ENCODE assay signal across 16 mouse cellular contexts in the genomic region with DNA sequence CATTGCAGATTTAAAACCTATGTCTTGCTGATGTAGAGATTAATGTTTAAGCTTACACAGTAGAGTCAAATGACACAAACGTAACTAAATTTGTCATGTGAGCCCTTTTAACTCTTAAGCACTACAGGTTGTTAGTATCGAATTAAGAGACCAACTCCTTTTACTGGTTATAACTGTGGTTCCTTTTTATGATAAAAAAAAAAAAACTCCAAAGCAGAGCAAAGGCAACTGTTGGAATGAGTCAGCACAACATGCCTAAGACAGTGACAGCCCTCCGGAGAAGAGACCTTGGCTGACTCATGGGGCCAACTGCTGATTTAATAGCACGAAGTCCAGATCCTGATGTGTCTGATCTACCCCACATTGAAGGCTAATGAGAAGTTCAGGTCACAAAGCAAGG.
DNase-seq lines count a peak whose midpoint lies in the region; ATAC-seq and TF ChIP-seq lines count a peak whose summit lies in the region.
"Had no signal": no experiment of that assay in that cellular context is flagged by ENCODE, and none has a peak within 500 bp of the region (broad histone marks: within the 10 kb centered on the region; RNA-seq: fewer than 3 reads in every experiment).

No protein-coding gene starts in this region.

- no peaks in the 10 kb centered on the region for H3K36me3 ChIP-seq in liver, embryonic 11.5 days (ENCODE audit: control insufficient read depth, insufficient read depth, low read length)
- no peaks in the 10 kb centered on the region for H3K36me3 ChIP-seq in stomach, postnatal 0 days (ENCODE audit: control insufficient read depth, insufficient read depth, low read length)
- no peaks in the 10 kb centered on the region for H3K36me3 ChIP-seq in forebrain, embryonic 16.5 days (ENCODE audit: control insufficient read depth, insufficient read depth)

- H3K9ac ChIP-seq in liver, embryonic 11.5 days (ENCODE audit: low read depth, low read length) = no peak overlapping the region
- H3K9ac ChIP-seq in stomach, postnatal 0 days (ENCODE audit: low read length) = no peak overlapping the region
- H3K9ac ChIP-seq in forebrain, embryonic 16.5 days (replicated peaks; ENCODE audit: low read depth, low read length) = no peak overlapping the region
- H3K9ac ChIP-seq: midbrain, embryonic 12.5 days; neural tube, embryonic 12.5 days had no signal

- no peaks in the 10 kb centered on the region for H3K9me3 ChIP-seq in liver, embryonic 11.5 days (ENCODE audit: control insufficient read depth, low read length)
- no peaks in the 10 kb centered on the region for H3K9me3 ChIP-seq in stomach, postnatal 0 days (ENCODE audit: control insufficient read depth, low read length)
- H3K9me3 ChIP-seq in forebrain, embryonic 16.5 days (ENCODE audit: control insufficient read depth, low read length) = no peaks in the 10 kb centered on the region
- H3K9me3 ChIP-seq: midbrain, embryonic 12.5 days; neural tube, embryonic 12.5 days had no signal

- no peak overlapping the region for H3K4me2 ChIP-seq in liver, embryonic 11.5 days
- H3K4me2 ChIP-seq in stomach, postnatal 0 days (replicated peaks; ENCODE audit: low read depth) = no peak overlapping the region
- no peak overlapping the region for H3K4me2 ChIP-seq in forebrain, embryonic 16.5 days (ENCODE audit: low read length)
- H3K4me2 ChIP-seq: midbrain, embryonic 12.5 days; neural tube, embryonic 12.5 days had no signal

- no peaks in the 10 kb centered on the region for H3K27me3 ChIP-seq in liver, embryonic 11.5 days (replicated peaks; ENCODE audit: control insufficient read depth, insufficient read depth, low read length)
- no peaks in the 10 kb centered on the region for H3K27me3 ChIP-seq in stomach, postnatal 0 days (ENCODE audit: control insufficient read depth, insufficient read depth, low read length)
- no peaks in the 10 kb centered on the region for H3K27me3 ChIP-seq in forebrain, embryonic 16.5 days (replicated peaks; ENCODE audit: control insufficient read depth, insufficient read depth, low read length)
- H3K27me3 ChIP-seq: midbrain, embryonic 12.5 days; neural tube, embryonic 12.5 days had no signal

- WGBS in liver, embryonic 11.5 days = 44% methylated on average over 4 of the region's 4 CpGs
- WGBS in stomach, postnatal 0 days = 48% methylated on average over 4 of the region's 4 CpGs
- 86% methylated on average over 4 of the region's 4 CpGs for WGBS in forebrain, embryonic 16.5 days

- no peak for TF ChIP-seq EP300 in stomach, postnatal 0 days (optimal IDR thresholded peaks at IDR 0.05)

- DNase-seq in layer of hippocampus, adult 2 months (ENCODE audit: low spot score in 2 of 2) = no peak
- no peak for DNase-seq in layer of hippocampus, postnatal 14 days (ENCODE audit: low spot score in 2 of 2)
- DNase-seq in adrenal gland, postnatal 36 days = peak; percentile 74 to 79
- DNase-seq in liver, embryonic 11.5 days (ENCODE audit: low spot score) = no peak
- no peak for DNase-seq in stomach, postnatal 0 days (ENCODE audit: low spot score)
- DNase-seq in thymus, adult 18-20 months = no peak
- DNase-seq in ovary, postnatal 10 days (ENCODE audit: low spot score) = no peak
- DNase-seq: cerebellum, adult 8-10 months; gastrocnemius, postnatal 36 days; lung, adult 2 months; retina, postnatal 1 day had no signal

- peak overlapping the region; percentile 77 for H3K27ac ChIP-seq in layer of hippocampus, adult 2 months
- H3K27ac ChIP-seq in liver, embryonic 11.5 days (ENCODE audit: low read depth, low read length) = no peak overlapping the region
- H3K27ac ChIP-seq in stomach, postnatal 0 days (replicated peaks) = no peak overlapping the region
- no peak overlapping the region for H3K27ac ChIP-seq in forebrain, embryonic 16.5 days (ENCODE audit: low read length)
- H3K27ac ChIP-seq: midbrain, embryonic 12.5 days; neural tube, embryonic 12.5 days had no signal

- ATAC-seq in liver, embryonic 11.5 days (replicated peaks; ENCODE audit: low FRiP score) = 0 out of 2 replicates have a peak, but pooled peaks have one; percentile 49
- no peak for ATAC-seq in stomach, postnatal 0 days (ENCODE audit: low FRiP score, low TSS enrichment)
- ATAC-seq in forebrain, embryonic 16.5 days = no peak
- ATAC-seq: forebrain, embryonic 14.5 days; inflammation-experienced regulatory T-cells, adult 6 months had no signal

- peaks cover 27% of the 10 kb centered on the region for H3K4me1 ChIP-seq in liver, embryonic 11.5 days (replicated peaks; ENCODE audit: control insufficient read depth, insufficient read depth, low read length)
- H3K4me1 ChIP-seq in stomach, postnatal 0 days (replicated peaks; ENCODE audit: control insufficient read depth, insufficient read depth) = peaks cover 15% of the 10 kb centered on the region
- peaks cover 28% of the 10 kb centered on the region for H3K4me1 ChIP-seq in forebrain, embryonic 16.5 days (replicated peaks; ENCODE audit: control insufficient read depth, insufficient read depth, low read length)
- H3K4me1 ChIP-seq: neural tube, embryonic 12.5 days had no signal

- TF ChIP-seq CTCF in layer of hippocampus, adult 2 months (conservative IDR thresholded peaks at IDR 0.05) = no peak
- TF ChIP-seq CTCF in stomach, postnatal 0 days (IDR thresholded peaks at IDR 0.05; ENCODE audit: low read depth) = no peak

- H3K4me3 ChIP-seq in layer of hippocampus, adult 2 months = no peak overlapping the region
- no peak overlapping the region for H3K4me3 ChIP-seq in liver, embryonic 11.5 days (ENCODE audit: low read depth, low read length)
- H3K4me3 ChIP-seq in stomach, postnatal 0 days (ENCODE audit: low read depth, low read length) = no peak overlapping the region
- no peak overlapping the region for H3K4me3 ChIP-seq in forebrain, embryonic 16.5 days (replicated peaks; ENCODE audit: low read length)
- H3K4me3 ChIP-seq: midbrain, embryonic 12.5 days; neural tube, embryonic 12.5 days had no signal

Comparison
In these comparisons a context has a peak if more than half of its experiments do, and no peak if none do; other contexts are left out.
1. DNase-seq: peak in adrenal gland, postnatal 36 days (2 of 2); none in layer of hippocampus, adult 2 months (0 of 2), layer of hippocampus, postnatal 14 days (0 of 2), liver, embryonic 11.5 days (single experiment), stomach, postnatal 0 days (single experiment), thymus, adult 18-20 months (0 of 2) and ovary, postnatal 10 days (single experiment).